Mouse (Mus musculus): ENCODE data around the gene Cables2. TPM values are rescaled to one million over a fixed set of nuclear protein-coding genes. Genes with fewer than 3 reads are reported as not detected.

Cables2 gene
- total RNA-seq, 4 experiments from 2014 or later = 27.2 to 31.6 (median 27.7) TPM

DNA sequence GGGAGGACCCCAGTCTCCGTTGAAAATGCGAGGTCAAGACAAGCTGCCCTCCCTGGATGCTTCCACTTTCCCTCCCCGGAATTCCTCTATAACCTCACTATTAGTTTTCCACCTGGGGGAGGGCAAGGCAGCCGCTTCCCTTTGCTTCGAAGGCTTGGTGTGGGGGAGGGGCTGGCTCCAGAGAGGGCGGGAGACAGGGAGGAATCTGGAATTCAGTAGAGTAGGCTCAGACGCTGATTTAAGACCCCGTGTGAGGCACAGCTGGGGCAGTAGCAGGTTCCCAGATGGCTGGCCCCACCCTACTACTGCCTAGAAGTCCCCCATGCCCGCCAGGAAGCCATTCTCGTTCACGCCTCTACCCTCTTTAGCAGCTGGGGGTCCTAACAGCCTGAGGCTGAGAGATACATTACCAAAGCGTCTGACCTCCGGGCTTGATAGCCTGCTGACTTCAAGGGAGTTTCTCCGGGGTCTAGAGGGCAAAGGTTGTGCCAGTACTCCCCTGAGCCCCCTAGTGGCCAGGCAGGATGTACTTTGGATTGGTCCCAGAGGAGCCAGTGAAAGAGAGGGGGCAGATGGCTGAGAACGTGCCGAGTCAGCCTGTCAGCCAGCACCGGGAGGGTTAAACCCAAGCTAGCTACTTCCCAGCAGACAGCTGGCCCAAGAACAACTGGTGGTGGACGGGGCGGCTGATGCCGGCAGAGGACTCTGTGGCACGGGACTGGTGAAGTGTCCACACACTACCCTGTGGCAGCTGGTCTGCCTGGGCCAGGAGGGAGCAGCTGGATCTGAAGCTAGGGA, 45.8 kb downstream of the Cables2 start:
- no peak for DNase-seq (ENCODE audit: low spot score in 2 of 2)

GRCm38 (mm10) chr2:180225762-180226378, 47.4 kb downstream of the Cables2 start, which contains the start of gene Lama5:
TSS of gene Lama5 (minus strand) at chr2:180225859.
- DNase-seq (ENCODE audit: low spot score in 2 of 2) = no peak

DNA sequence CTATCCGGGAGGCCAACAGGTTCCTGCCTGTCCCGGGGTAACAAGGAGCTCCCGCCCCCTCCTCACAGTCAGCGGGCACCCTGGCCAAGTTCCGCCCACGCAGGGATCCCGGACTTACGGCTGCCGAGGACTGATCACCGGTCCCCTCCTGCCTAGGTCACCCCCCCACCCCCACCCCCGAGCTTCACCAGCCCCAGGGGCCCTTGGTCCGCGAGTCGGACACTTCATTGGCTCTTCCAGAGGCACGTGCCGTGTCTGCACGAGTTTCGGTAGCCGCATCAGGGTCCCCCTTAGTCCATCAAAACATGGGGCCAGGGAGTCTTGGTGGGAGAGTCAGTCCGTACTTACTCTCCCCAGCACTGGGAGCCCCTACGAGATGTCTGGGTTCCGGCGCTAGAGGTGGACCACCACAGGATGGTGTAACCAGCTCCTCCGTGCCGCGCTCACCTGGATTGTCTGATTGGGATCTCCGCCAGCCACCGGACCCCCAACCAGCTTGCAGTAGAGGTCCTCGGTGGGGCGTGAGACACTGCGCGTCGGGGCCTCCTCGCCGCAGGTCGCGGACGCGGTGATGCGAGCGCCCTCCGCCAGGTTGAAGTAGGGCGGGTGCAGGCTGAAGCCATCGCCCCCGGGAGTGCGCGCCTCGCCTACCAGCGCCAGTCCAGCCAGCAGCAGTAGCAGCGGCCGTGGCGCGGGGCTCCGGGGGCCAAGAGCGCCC, 48.1 kb downstream of the Cables2 start:
- DNase-seq (ENCODE audit: low spot score in 2 of 2) = no peak

GRCm38 (mm10) chr2:180224647-180225043, 48.7 kb downstream of the Cables2 start:
- DNase-seq (ENCODE audit: low spot score in 2 of 2) = no peak

DNA sequence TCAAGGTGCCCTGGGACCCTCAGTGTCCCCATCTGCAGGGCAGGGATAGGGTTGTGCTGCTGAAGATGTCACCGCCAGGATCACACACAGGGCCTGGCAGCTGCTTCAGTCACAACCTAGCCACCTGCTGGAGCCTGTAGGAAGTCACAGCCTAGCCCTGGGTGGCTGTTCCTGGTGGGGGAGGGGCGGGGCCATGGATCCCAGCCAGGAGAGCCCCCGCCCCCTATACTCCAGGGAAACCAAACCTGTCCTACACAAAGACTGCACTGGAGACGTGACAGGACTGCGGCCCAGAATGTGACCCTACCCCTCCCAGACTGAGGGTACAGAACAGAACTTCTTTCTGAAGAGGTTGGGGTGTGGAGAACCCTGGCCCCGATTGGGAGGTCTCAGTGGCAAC, 51.0 kb downstream of the Cables2 start:
- no peak for DNase-seq (ENCODE audit: low spot score in 2 of 2)

DNA sequence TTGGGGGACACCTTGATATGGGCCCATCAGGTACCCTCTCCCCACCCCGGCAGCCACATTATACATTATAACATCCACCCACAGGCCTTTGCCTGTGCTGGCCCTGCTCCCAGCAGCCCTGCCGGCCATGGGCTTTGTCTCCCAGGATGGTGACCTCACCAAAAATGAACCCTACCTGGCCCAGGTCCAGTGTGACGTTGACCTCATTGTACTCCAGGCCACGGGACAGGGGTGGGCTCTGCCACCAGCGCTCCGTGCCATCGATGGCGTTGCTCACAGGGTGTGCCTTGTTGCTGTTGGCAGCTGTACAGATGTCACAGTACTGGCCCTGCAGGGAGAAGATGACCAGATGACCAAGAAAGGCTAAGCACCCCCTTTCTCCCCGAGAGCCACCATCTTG, 52.2 kb downstream of the Cables2 start:
- DNase-seq (ENCODE audit: low spot score in 2 of 2) = no peak

GRCm38 (mm10) chr2:180220165-180220564, 53.1 kb downstream of the Cables2 start:
- no peak for DNase-seq (ENCODE audit: low spot score in 2 of 2)

- DNase-seq (ENCODE audit: low spot score in 2 of 2) = no peak
These were observed 54.0 kb downstream of the Cables2 start for GRCm38 (mm10) chr2:180219145-180219943.

GRCm38 (mm10) chr2:180218677-180219076, 54.6 kb downstream of the Cables2 start:
- no peak for DNase-seq (ENCODE audit: low spot score in 2 of 2)

- no peak for DNase-seq (ENCODE audit: low spot score in 2 of 2)
These were observed 55.1 kb downstream of the Cables2 start for GRCm38 (mm10) chr2:180218241-180218640.

- DNase-seq (ENCODE audit: low spot score in 2 of 2) = no peak
These were observed 55.7 kb downstream of the Cables2 start for GRCm38 (mm10) chr2:180217587-180217986.

GRCm38 (mm10) chr2:180216921-180217320, 56.4 kb downstream of the Cables2 start:
- DNase-seq (ENCODE audit: low spot score in 2 of 2) = no peak

GRCm38 (mm10) chr2:180215951-180216350, 57.3 kb downstream of the Cables2 start:
- DNase-seq (ENCODE audit: low spot score in 2 of 2) = no peak

- DNase-seq (ENCODE audit: low spot score in 2 of 2) = no peak
These were observed 58.3 kb downstream of the Cables2 start for GRCm38 (mm10) chr2:180215011-180215461.

DNA sequence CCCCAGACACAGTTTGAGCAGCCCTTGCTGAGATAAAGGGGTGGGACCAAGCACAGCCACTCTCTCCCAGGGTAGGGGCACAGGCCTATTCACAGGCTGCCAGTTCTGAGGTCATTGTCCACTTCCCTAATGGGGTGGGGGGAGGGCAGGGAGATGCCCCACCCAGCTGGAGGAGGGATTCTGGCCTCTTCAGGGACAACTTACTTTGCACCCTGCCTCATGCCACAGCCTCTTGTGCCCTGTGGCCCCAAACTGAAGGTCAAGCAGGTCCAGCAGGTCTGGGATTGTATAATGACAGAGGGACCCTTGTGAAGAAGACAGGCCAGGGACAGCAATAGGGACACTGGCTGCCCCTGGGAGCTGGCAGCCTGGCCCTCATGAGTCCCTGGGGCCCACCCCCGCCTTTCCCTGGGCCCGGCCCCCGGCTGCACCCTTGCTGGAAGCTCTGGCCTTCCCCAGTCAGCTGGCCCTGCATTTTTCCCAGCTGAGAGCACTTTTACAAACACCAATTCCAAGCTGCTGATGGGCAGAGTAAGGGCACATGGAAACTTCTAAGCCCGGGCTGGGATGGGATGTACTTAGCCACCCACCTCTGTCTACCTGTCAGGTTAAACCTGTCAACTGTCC, 58.8 kb downstream of the Cables2 start:
- DNase-seq (ENCODE audit: low spot score in 2 of 2) = no peak

DNA sequence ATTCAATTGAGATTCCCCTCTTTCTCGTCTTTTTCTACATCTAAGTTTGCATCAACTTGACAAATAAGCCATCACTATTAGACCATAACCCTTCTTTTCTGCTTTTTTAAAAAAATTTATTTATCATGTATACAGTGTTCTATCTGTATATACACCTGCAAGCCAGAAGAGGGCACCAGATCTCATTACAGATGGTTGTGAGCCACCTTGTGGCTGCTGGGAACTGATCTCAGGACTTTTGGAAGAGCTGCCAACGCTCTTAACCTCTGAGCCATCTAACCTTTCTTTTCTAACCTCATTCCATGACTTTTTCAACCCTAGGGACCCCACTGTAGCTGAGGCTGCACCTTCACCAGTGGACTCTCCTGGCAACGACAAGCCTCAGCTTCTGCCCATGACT, 61.0 kb downstream of the Cables2 start:
- DNase-seq (ENCODE audit: low spot score in 2 of 2) = no peak

GRCm38 (mm10) chr2:180208976-180209375, 64.3 kb downstream of the Cables2 start:
- no peak for DNase-seq (ENCODE audit: low spot score in 2 of 2)

Measured in left cerebral cortex, adult 8-10 months (tissue).